Mouse (Mus musculus) CH12.LX (cell line): ENCODE data around the gene Fgfr4. TPM values are rescaled to one million over a fixed set of nuclear protein-coding genes. Genes with fewer than 3 reads are reported as not detected.

ENCODE experiments used
- DNase-seq: peaks from one replicate; pipeline ENCODE4 v3.0.0-alpha.2; 2013; ENCODE audit errors: extremely low read depth
- H3K27ac ChIP-seq: 2 replicates; pipeline ENCODE4 v1.5.1; 2012; ENCODE audit warnings: low read depth, mild to moderate bottlenecking, control low read depth, moderate library complexity; ENCODE audit not compliant: insufficient read depth
- H3K27me3 ChIP-seq: replicated peaks from 2 replicates; pipeline ENCODE3; 2012; ENCODE audit warnings: inconsistent platforms
- H3K36me3 ChIP-seq, 2 experiments: replicated peaks in 1 of 2; 2 replicates each; pipeline versions ENCODE3 to v1.6.1; 2012; ENCODE audit warnings: inconsistent platforms in 1 of 2, low read length in 1 of 2, mild to moderate bottlenecking in 1 of 2, mixed read lengths in 1 of 2, moderate library complexity in 1 of 2; ENCODE audit not compliant: control insufficient read depth in 1 of 2, insufficient read depth in 1 of 2
- H3K4me1 ChIP-seq, 2 experiments: 2 replicates each; pipeline ENCODE4 v1.6.1; 2012; ENCODE audit warnings: inconsistent platforms in 1 of 2, moderate library complexity in 1 of 2; ENCODE audit not compliant: insufficient read depth in 2 of 2, control insufficient read depth in 1 of 2
- H3K4me2 ChIP-seq: 2 replicates; pipeline ENCODE4 v1.6.1; 2012; ENCODE audit warnings: low read depth, mild to moderate bottlenecking, control low read depth; ENCODE audit not compliant: poor library complexity, insufficient read depth, severe bottlenecking
- H3K4me3 ChIP-seq, 3 experiments: fragments of 150-350 bp in 1 of 3; sonication (generic) in 1 of 3; replicated peaks in 1 of 3; 2 replicates each; pipeline versions ENCODE3 to v1.5.1; 2011 to 2012; ENCODE audit warnings: low read depth in 2 of 3, low read length in 2 of 3, mild to moderate bottlenecking in 2 of 3, moderate library complexity in 2 of 3, control low read depth in 1 of 3, improper control_type of control experiment in 1 of 3, inconsistent platforms in 1 of 3, mixed read lengths in 1 of 3; ENCODE audit not compliant: poor library complexity in 1 of 3
- H3K79me2 ChIP-seq: replicated peaks from 2 replicates; pipeline ENCODE4 v1.6.1; 2012; ENCODE audit warnings: mild to moderate bottlenecking, moderate library complexity; ENCODE audit not compliant: control insufficient read depth, poor library complexity, insufficient read depth, severe bottlenecking; ENCODE audit errors: extremely low read depth
- H3K9ac ChIP-seq: 2 replicates; pipeline ENCODE4 v1.6.1; 2012; ENCODE audit warnings: low read depth, mild to moderate bottlenecking, control low read depth, moderate library complexity; ENCODE audit not compliant: insufficient read depth
- H3K9me3 ChIP-seq: replicated peaks from 2 replicates; pipeline ENCODE3; 2012; ENCODE audit warnings: low read length, inconsistent platforms, mixed read lengths
- BHLHE40 ChIP-seq: IDR thresholded peaks from 2 replicates; pipeline ENCODE4 v1.6.1; 2011; ENCODE audit warnings: mild to moderate bottlenecking, low read depth, low read length, improper control_type of control experiment
- CTCF ChIP-seq, 2 experiments: IDR thresholded peaks in 1 of 2; conservative IDR thresholded peaks in 1 of 2; 2 replicates each; pipeline ENCODE4 v1.5.1; 2011 to 2012; ENCODE audit warnings: low read depth in 2 of 2, low read length in 2 of 2, improper control_type of control experiment in 1 of 2, inconsistent platforms in 1 of 2, mild to moderate bottlenecking in 1 of 2, moderate library complexity in 1 of 2
- ELF1 ChIP-seq: IDR thresholded peaks from 2 replicates; pipeline ENCODE4 v1.6.1; 2014; ENCODE audit warnings: low read depth, mild to moderate bottlenecking, inconsistent platforms, low read length, improper control_type of control experiment
- EP300 ChIP-seq: IDR thresholded peaks from 2 replicates; pipeline ENCODE4 v1.6.1; 2011; ENCODE audit warnings: low read length, improper control_type of control experiment
- ETS1 ChIP-seq: conservative IDR thresholded peaks from 2 replicates; pipeline ENCODE4 v1.6.1; 2012; ENCODE audit warnings: low read depth, mild to moderate bottlenecking, inconsistent platforms, low read length, improper control_type of control experiment, moderate library complexity
- GABPA ChIP-seq: IDR thresholded peaks from 2 replicates; pipeline ENCODE4 v1.6.1; 2012; ENCODE audit warnings: low read depth, low read length, improper control_type of control experiment, inconsistent platforms; ENCODE audit not compliant: insufficient replicate concordance
- HCFC1 ChIP-seq: IDR thresholded peaks from 2 replicates; pipeline ENCODE4 v1.6.1; 2012; ENCODE audit warnings: low read depth, mild to moderate bottlenecking, inconsistent platforms, low read length, improper control_type of control experiment
- JUN ChIP-seq: IDR thresholded peaks from 2 replicates; pipeline ENCODE4 v1.6.1; 2011; ENCODE audit warnings: low read depth, mild to moderate bottlenecking, low read length, improper control_type of control experiment, moderate library complexity; ENCODE audit not compliant: insufficient read depth
- MAX ChIP-seq: IDR thresholded peaks from 2 replicates; pipeline ENCODE4 v1.6.1; 2011; ENCODE audit warnings: low read length, improper control_type of control experiment
- MEF2A ChIP-seq: IDR thresholded peaks from 2 replicates; pipeline ENCODE4 v1.6.1; 2014; ENCODE audit warnings: low read depth, mild to moderate bottlenecking, inconsistent platforms, low read length, improper control_type of control experiment, borderline replicate concordance
- POLR2A ChIP-seq: IDR thresholded peaks from 2 replicates; pipeline ENCODE4 v1.6.1; 2011; ENCODE audit warnings: low read depth, mild to moderate bottlenecking, improper control_type of control experiment, low read length
- POLR2AphosphoS2 ChIP-seq: IDR thresholded peaks from 2 replicates; pipeline ENCODE4 v1.6.1; 2011; ENCODE audit warnings: low read depth, low read length, improper control_type of control experiment
- SIN3A ChIP-seq: IDR thresholded peaks from 2 replicates; pipeline ENCODE4 v1.6.1; 2012; ENCODE audit warnings: low read length, improper control_type of control experiment, inconsistent platforms
- SMC3 ChIP-seq: IDR thresholded peaks from 2 replicates; pipeline ENCODE4 v1.6.1; 2011; ENCODE audit warnings: low read depth, low read length, improper control_type of control experiment
- TBP ChIP-seq: conservative IDR thresholded peaks from 2 replicates; pipeline ENCODE4 v1.6.1; 2011; ENCODE audit warnings: low read depth, low read length, improper control_type of control experiment
- TCF12 ChIP-seq: IDR thresholded peaks from 2 replicates; pipeline ENCODE4 v1.6.1; 2014; ENCODE audit warnings: low read depth, mild to moderate bottlenecking, inconsistent platforms, low read length, improper control_type of control experiment
- USF2 ChIP-seq: conservative IDR thresholded peaks from 2 replicates; pipeline ENCODE4 v1.6.1; 2011; ENCODE audit warnings: low read depth, low read length, improper control_type of control experiment
- ZKSCAN1 ChIP-seq: IDR thresholded peaks from 2 replicates; pipeline ENCODE4 v1.6.1; 2012; ENCODE audit warnings: low read depth, inconsistent platforms, low read length, improper control_type of control experiment, borderline replicate concordance
- ZNF384 ChIP-seq: IDR thresholded peaks from 2 replicates; pipeline ENCODE4 v1.6.1; 2012; ENCODE audit warnings: low read depth, low read length, improper control_type of control experiment, inconsistent platforms
- dilution Hi-C: fragments of 300-500 bp; cut with MboI; formaldehyde crosslinking; loops from 2 replicates; pipeline ENCODE4 v1.14.3; 2020; ENCODE audit warnings: low sequenced_read_pairs; ENCODE audit not compliant: extremely low pct_unique_long_range_greater_than_20kb, extremely low pct_ligation_motif_present
- in situ Hi-C: fragments of 300-500 bp; cut with MboI; formaldehyde crosslinking; loops from 3 replicates; pipeline ENCODE4 v1.14.3; 2019; ENCODE audit warnings: low sequenced_read_pairs, low pct_ligation_motif_present, low pct_unique_long_range_greater_than_20kb, mixed read lengths
- polyA plus RNA-seq: library from polyadenylated mRNA; unstranded; fragments of >175 nt; gene quantifications from 2 replicates; pipeline ENCODE4 v1.2.1, GENCODE M21; 2012; ENCODE audit warnings: low read depth; ENCODE audit not compliant: insufficient read length
- total RNA-seq, 2 experiments: library from RNA; depleted of rRNA; stranded (reverse); fragments of 300-350 nt in 1 of 2; fragments of >200 nt in 1 of 2; gene quantifications; 2 replicates each; pipeline ENCODE4 v1.2.3; 2012 to 2014

Fgfr4 gene
- total and polyA plus RNA-seq, 3 experiments: not detected

DNA sequence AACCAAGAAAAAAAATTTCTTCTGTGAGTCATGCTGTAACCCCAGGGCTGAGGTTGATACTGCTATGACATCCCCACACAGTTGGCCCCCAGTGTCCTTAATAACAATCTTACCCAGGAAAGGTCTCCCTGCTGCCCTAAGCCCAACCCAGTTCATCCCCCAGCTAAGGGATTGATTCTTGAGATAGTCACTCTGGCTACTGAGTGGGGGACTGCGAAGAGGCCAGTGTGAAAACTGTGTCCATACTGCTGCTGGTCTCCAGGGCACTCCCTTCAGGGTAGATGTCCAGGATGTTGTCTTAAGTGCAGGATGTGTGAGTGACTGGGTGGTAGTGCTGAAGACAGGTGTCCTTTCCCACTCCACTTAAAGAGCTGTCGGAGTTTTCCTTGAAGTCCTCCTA, 19.0 kb upstream of the Fgfr4 start, which contains the start of gene Gm17617:
Gene Gm17617, minus strand, starts transcription at position 101 of the 400 bp plus-strand sequence.
- Histone ChIP-seq H3K9me3 (no peaks in the 10 kb centered on the region), H3K4me3 (no peak within 1 kb of the TSS), H3K27me3 (no peaks in the 10 kb centered on the region), H3K4me2 (no peak within 1 kb of the TSS), H3K79me2 (no peaks in the 10 kb centered on the region), H3K27ac (no peak within 1 kb of the TSS), H3K9ac (no peak within 1 kb of the TSS), H3K36me3 (peaks cover 31 to 56% of the 10 kb centered on the region in 2 experiments), H3K4me1 (no peaks in the 10 kb centered on the region)
- TF ChIP-seq POLR2A (no peak), JUN (no peak), MAX (no peak), POLR2AphosphoS2 (no peak), CTCF (conservative IDR thresholded peaks at IDR 0.05 in 1 of 2, IDR thresholded peaks at IDR 0.05 in 1 of 2; ENCODE audit: low read depth in 2 of 2, low read length in 2 of 2) (no peak), ZKSCAN1 (no peak), ELF1 (no peak), ZNF384 (no peak), TBP (no peak)
- DNase-seq: no peak
- in situ Hi-C loops (no loop called here), dilution Hi-C loops (no loop called here)

- DNase-seq: peak; percentile 17
- dilution Hi-C loops: no loop called here
Observed at GRCm38 (mm10) chr13:55135382-55135781, 17.1 kb upstream of the Fgfr4 start.

GRCm38 (mm10) chr13:55140271-55140670, 12.2 kb upstream of the Fgfr4 start:
- no peak overlapping the region for H3K27ac ChIP-seq
- in situ Hi-C loops (no loop called here), dilution Hi-C loops (no loop called here)
- H3K9ac ChIP-seq: no peak overlapping the region
- no peak overlapping the region for H3K4me2 ChIP-seq
- TF ChIP-seq CTCF (conservative IDR thresholded peaks at IDR 0.05 in 1 of 2, IDR thresholded peaks at IDR 0.05 in 1 of 2; ENCODE audit: low read depth in 2 of 2, low read length in 2 of 2) (no peak), ETS1 (no peak), HCFC1 (no peak), GABPA (no peak), EP300 (no peak), ZKSCAN1 (no peak), BHLHE40 (no peak), TCF12 (no peak), JUN (no peak), MEF2A (no peak), TBP (no peak), POLR2AphosphoS2 (no peak), SMC3 (no peak), ZNF384 (no peak), ELF1 (no peak)
- no peaks in the 10 kb centered on the region for H3K9me3 ChIP-seq
- H3K36me3 ChIP-seq: no peaks in the 10 kb centered on the region
- H3K4me3 ChIP-seq: no peak overlapping the region
- DNase-seq: no peak
- no peaks in the 10 kb centered on the region for H3K4me1 ChIP-seq
- H3K27me3 ChIP-seq: no peaks in the 10 kb centered on the region
- H3K79me2 ChIP-seq: no peaks in the 10 kb centered on the region

More at GRCm38 (mm10) chr13:55135382-55135781, 17.1 kb upstream of the Fgfr4 start:
- H3K4me2 ChIP-seq: no peak overlapping the region
- H3K79me2 ChIP-seq: no peaks in the 10 kb centered on the region
- H3K27me3 ChIP-seq: no peaks in the 10 kb centered on the region
- no peaks in the 10 kb centered on the region for H3K9me3 ChIP-seq
- H3K9ac ChIP-seq: no peak overlapping the region
- in situ Hi-C loops: no loop called here
- H3K36me3 ChIP-seq: peaks cover 20 to 40% of the 10 kb centered on the region in 2 experiments
- no peak overlapping the region for H3K4me3 ChIP-seq
- H3K27ac ChIP-seq: no peak overlapping the region
- no peaks in the 10 kb centered on the region for H3K4me1 ChIP-seq
- TF ChIP-seq SMC3 (peak; percentile 28; the same call in 1 of the 2 replicates), ZNF384 (peak; percentile 86), SIN3A (no peak), CTCF (conservative IDR thresholded peaks at IDR 0.05 in 1 of 2, IDR thresholded peaks at IDR 0.05 in 1 of 2; ENCODE audit: low read depth in 2 of 2, low read length in 2 of 2) (peak; percentile 56), USF2 (no peak)
